Comparison of ENCODE assay signal across 28 mouse cellular contexts in genomic region chr8:81098963-81099362, GRCm38 (mm10).
DNase-seq lines count a peak whose midpoint lies in the region; ATAC-seq and TF ChIP-seq lines count a peak whose summit lies in the region.
"Had no signal": no experiment of that assay in that cellular context is flagged by ENCODE, and none has a peak within 500 bp of the region (broad histone marks: within the 10 kb centered on the region; RNA-seq: fewer than 3 reads in every experiment).

No protein-coding gene starts in this region.

- intact Hi-C loops in heart, postnatal 25 days (cut with DNase I): no loop called here

- peaks cover 4% of the 10 kb centered on the region for H3K4me1 ChIP-seq in kidney, embryonic 15.5 days
- H3K4me1 ChIP-seq in kidney, postnatal 0 days (replicated peaks; ENCODE audit: insufficient read depth, low read length): no peaks in the 10 kb centered on the region
- H3K4me1 ChIP-seq in kidney, adult 2 months (ENCODE audit: control insufficient read depth, insufficient read depth, low read length): no peaks in the 10 kb centered on the region
- 0 out of 2 replicates have a peak, but pooled peaks cover 2% of the 10 kb centered on the region for H3K4me1 ChIP-seq in olfactory bulb, adult 2 months (ENCODE audit: control insufficient read depth, insufficient read depth, low read length)
- H3K4me1 ChIP-seq: embryonic facial prominence, embryonic 13.5 days; embryonic facial prominence, embryonic 15.5 days; forebrain, embryonic 10.5 days; forebrain, embryonic 12.5 days had no signal

- H3K9ac ChIP-seq in kidney, embryonic 15.5 days: no peak overlapping the region
- H3K9ac ChIP-seq in kidney, postnatal 0 days (ENCODE audit: low read depth, low read length): no peak overlapping the region
- H3K9ac ChIP-seq: embryonic facial prominence, embryonic 13.5 days; embryonic facial prominence, embryonic 15.5 days; forebrain, embryonic 12.5 days; forebrain, postnatal 0 days had no signal

- H3K4me2 ChIP-seq in kidney, embryonic 15.5 days: no peak overlapping the region
- no peak overlapping the region for H3K4me2 ChIP-seq in kidney, postnatal 0 days (ENCODE audit: low read length)
- H3K4me2 ChIP-seq: embryonic facial prominence, embryonic 13.5 days; embryonic facial prominence, embryonic 15.5 days; forebrain, embryonic 12.5 days had no signal

- H3K4me3 ChIP-seq in kidney, embryonic 15.5 days (replicated peaks): no peak overlapping the region
- H3K4me3 ChIP-seq in kidney, postnatal 0 days (replicated peaks; ENCODE audit: low read depth, low read length): no peak overlapping the region
- H3K4me3 ChIP-seq in kidney, adult 2 months (ENCODE audit: insufficient read depth, low read depth, low read length): no peak overlapping the region
- no peak overlapping the region for H3K4me3 ChIP-seq in olfactory bulb, adult 2 months (ENCODE audit: insufficient read depth, low read depth, low read length)
- H3K4me3 ChIP-seq: embryonic facial prominence, embryonic 13.5 days; embryonic facial prominence, embryonic 15.5 days; erythroblast, embryonic 14.5 days; forebrain, embryonic 10.5 days; forebrain, embryonic 12.5 days had no signal

- no peaks in the 10 kb centered on the region for H3K36me3 ChIP-seq in kidney, embryonic 15.5 days
- no peaks in the 10 kb centered on the region for H3K36me3 ChIP-seq in kidney, postnatal 0 days (ENCODE audit: insufficient read depth, low read length)
- H3K36me3 ChIP-seq in kidney, adult 2 months (ENCODE audit: control insufficient read depth, insufficient read depth, low read length): no peaks in the 10 kb centered on the region
- H3K36me3 ChIP-seq: embryonic facial prominence, embryonic 13.5 days; embryonic facial prominence, embryonic 15.5 days; forebrain, embryonic 10.5 days; forebrain, embryonic 12.5 days; G1E had no signal

- DNase-seq in kidney, postnatal 25 days: no peak
- DNase-seq in kidney, postnatal 0 days (ENCODE audit: low spot score): peak; percentile 34
- no peak for DNase-seq in kidney, adult 2 months
- no peak for DNase-seq in cerebellum, postnatal 25 days
- DNase-seq in heart, postnatal 25 days (ENCODE audit: low spot score): no peak
- DNase-seq: adrenal gland, adult 2 months; adrenal gland, postnatal 10 days; adrenal gland, postnatal 25 days; B cell, adult 2 months; cerebellum, adult 11 months; cerebellum, adult 18-20 months; cerebellum, adult 8-10 months; cerebellum, adult 9-11 months; cerebellum, postnatal 14 days; embryo, embryonic 11 days; forebrain, postnatal 0 days had no signal

- WGBS in kidney, embryonic 15.5 days: 64% methylated on average over 2 of the region's 2 CpGs
- 45% methylated on average over 2 of the region's 2 CpGs for WGBS in kidney, postnatal 0 days
- 61% methylated on average over 2 of the region's 2 CpGs for WGBS in kidney, adult 2 months
- WGBS in olfactory bulb, adult 2 months: 37% methylated on average over 2 of the region's 2 CpGs

- ATAC-seq in kidney, embryonic 15.5 days (replicated peaks; ENCODE audit: low FRiP score): no peak
- no peak for ATAC-seq in kidney, postnatal 0 days (replicated peaks; ENCODE audit: low FRiP score, low read depth)
- peak; percentile 59 for ATAC-seq in granulocyte monocyte progenitor cell, adult 5-6 weeks (replicated peaks; ENCODE audit: poor library complexity, severe bottlenecking)
- ATAC-seq: CD4-positive, CD25-positive, alpha-beta regulatory T cell, adult 4 months; forebrain, embryonic 14.5 days; forebrain, postnatal 0 days had no signal

- no peak for TF ChIP-seq CTCF in kidney, postnatal 0 days (IDR thresholded peaks at IDR 0.05; ENCODE audit: low read depth)
- TF ChIP-seq CTCF in kidney, adult 2 months (conservative IDR thresholded peaks at IDR 0.05; ENCODE audit: insufficient read depth, insufficient read length, low read depth, low read length): no peak
- TF ChIP-seq CTCF in olfactory bulb, adult 2 months (IDR thresholded peaks at IDR 0.05; ENCODE audit: insufficient read depth, low read depth, low read length): no peak

- TF ChIP-seq POLR2A in kidney, adult 2 months (IDR thresholded peaks at IDR 0.05; ENCODE audit: low read depth, low read length): no peak
- no peak for TF ChIP-seq POLR2A in olfactory bulb, adult 2 months (IDR thresholded peaks at IDR 0.05; ENCODE audit: insufficient read depth, low read depth, low read length)

- H3K27me3 ChIP-seq in kidney, embryonic 15.5 days: no peaks in the 10 kb centered on the region
- H3K27me3 ChIP-seq in kidney, postnatal 0 days (ENCODE audit: insufficient read depth, low read length): no peaks in the 10 kb centered on the region
- H3K27me3 ChIP-seq in kidney, adult 2 months (replicated peaks; ENCODE audit: control insufficient read depth, insufficient read depth, low read length): no peaks in the 10 kb centered on the region
- H3K27me3 ChIP-seq: CH12.LX; embryonic facial prominence, embryonic 13.5 days; embryonic facial prominence, embryonic 15.5 days; forebrain, embryonic 12.5 days had no signal

- peak overlapping the region; percentile 49 for H3K27ac ChIP-seq in kidney, embryonic 15.5 days
- peak overlapping the region; percentile 21; the same call in 1 of the 2 replicates for H3K27ac ChIP-seq in kidney, postnatal 0 days
- no peak overlapping the region for H3K27ac ChIP-seq in kidney, adult 2 months (ENCODE audit: insufficient read depth, low read depth, low read length)
- H3K27ac ChIP-seq in olfactory bulb, adult 2 months (ENCODE audit: insufficient read depth, low read depth, low read length): peak overlapping the region; percentile 75; the same call in 1 of the 2 replicates
- H3K27ac ChIP-seq: embryonic facial prominence, embryonic 13.5 days; embryonic facial prominence, embryonic 15.5 days; forebrain, embryonic 10.5 days; forebrain, embryonic 12.5 days had no signal

- H3K9me3 ChIP-seq in kidney, embryonic 15.5 days (replicated peaks): no peaks in the 10 kb centered on the region
- H3K9me3 ChIP-seq in kidney, postnatal 0 days (replicated peaks; ENCODE audit: low read length): no peaks in the 10 kb centered on the region
- H3K9me3 ChIP-seq: embryonic facial prominence, embryonic 13.5 days; embryonic facial prominence, embryonic 15.5 days; forebrain, embryonic 10.5 days; forebrain, embryonic 12.5 days; G1E had no signal
